Mouse (Mus musculus): Measurements from ENCODE around the gene Prss2. TPM values are rescaled to one million over a fixed set of nuclear protein-coding genes. Genes with fewer than 3 reads are reported as not detected.
A peak's percentile ranks its signal among the peaks of the same experiment; 100 is the strongest.
"Not testable (repeated sequence)": the region's sequence is repeated elsewhere in the genome, so short reads cannot be mapped to it uniquely, and the experiment has no call there.

The Prss2 gene
- polyA plus RNA-seq, 1 experiment from 2014 or later, result not detected

GRCm38 (mm10) chr6:41560273-41560672 is 38.7 kb downstream of the Prss2 start:
- no peak for ATAC-seq (ENCODE audit: low FRiP score, low TSS enrichment)
- 61% methylated on average over 2 of the region's 2 CpGs for WGBS
- Histone ChIP-seq H3K36me3 (ENCODE audit: control insufficient read depth, insufficient read depth, low read length) (no peaks in the 10 kb centered on the region), H3K27ac (replicated peaks; ENCODE audit: low read depth, low read length) (no peak overlapping the region), H3K4me1 (ENCODE audit: control insufficient read depth, insufficient read depth, low read length) (peaks cover 3% of the 10 kb centered on the region; the same call in 1 of the 2 replicates), H3K4me3 (replicated peaks; ENCODE audit: low read depth, low read length) (no peak overlapping the region), H3K4me2 (ENCODE audit: low read length) (no peak overlapping the region), H3K27me3 (ENCODE audit: control insufficient read depth, insufficient read depth, low read length) (no peaks in the 10 kb centered on the region), H3K9me3 (ENCODE audit: control insufficient read depth, low read length) (no peaks in the 10 kb centered on the region), H3K9ac (replicated peaks; ENCODE audit: low read length) (no peak overlapping the region)
- no peak for DNase-seq

- no peak overlapping the region for H3K27ac ChIP-seq (replicated peaks; ENCODE audit: low read depth, low read length)
- 83% methylated on average over 4 of the region's 4 CpGs for WGBS
- H3K9ac ChIP-seq (replicated peaks; ENCODE audit: low read length), result no peak overlapping the region
- no peaks in the 10 kb centered on the region for H3K27me3 ChIP-seq (ENCODE audit: control insufficient read depth, insufficient read depth, low read length)
- ATAC-seq (ENCODE audit: low FRiP score, low TSS enrichment) (no peak), DNase-seq (no peak)
- no peaks in the 10 kb centered on the region for H3K4me1 ChIP-seq (ENCODE audit: control insufficient read depth, insufficient read depth, low read length)
- peak overlapping the region; percentile 26 for H3K4me3 ChIP-seq (replicated peaks; ENCODE audit: low read depth, low read length)
- H3K4me2 ChIP-seq (ENCODE audit: low read length), result peak overlapping the region; percentile 48
- no peaks in the 10 kb centered on the region for H3K36me3 ChIP-seq (ENCODE audit: control insufficient read depth, insufficient read depth, low read length)
- H3K9me3 ChIP-seq (ENCODE audit: control insufficient read depth, low read length), result no peaks in the 10 kb centered on the region
Measured at GRCm38 (mm10) chr6:41562598-41562997, 41.0 kb downstream of the Prss2 start.

- ATAC-seq (ENCODE audit: low FRiP score, low TSS enrichment), result peak; percentile 55; the same call in 1 of the 2 replicates
- not testable (repeated sequence) for H3K9ac ChIP-seq (replicated peaks; ENCODE audit: low read length); H3K9me3 ChIP-seq (ENCODE audit: control insufficient read depth, low read length); H3K36me3 ChIP-seq (ENCODE audit: control insufficient read depth, insufficient read depth, low read length); H3K4me1 ChIP-seq (ENCODE audit: control insufficient read depth, insufficient read depth, low read length); H3K27ac ChIP-seq (replicated peaks; ENCODE audit: low read depth, low read length); H3K27me3 ChIP-seq (ENCODE audit: control insufficient read depth, insufficient read depth, low read length)
- WGBS, result 55% methylated on average over 4 of the region's 23 CpGs
- Histone ChIP-seq H3K4me3 (replicated peaks; ENCODE audit: low read depth, low read length) (peak overlapping the region; percentile 26), H3K4me2 (ENCODE audit: low read length) (peak overlapping the region; percentile 48)
- DNase-seq, result peak; percentile 59
Measured at GRCm38 (mm10) chr6:41563104-41563951, 41.7 kb downstream of the Prss2 start.

- Histone ChIP-seq H3K36me3 (ENCODE audit: control insufficient read depth, insufficient read depth, low read length) (no peaks in the 10 kb centered on the region), H3K4me2 (ENCODE audit: low read length) (no peak overlapping the region), H3K27ac (replicated peaks; ENCODE audit: low read depth, low read length) (no peak overlapping the region), H3K27me3 (ENCODE audit: control insufficient read depth, insufficient read depth, low read length) (no peaks in the 10 kb centered on the region), H3K9me3 (ENCODE audit: control insufficient read depth, low read length) (no peaks in the 10 kb centered on the region), H3K4me3 (replicated peaks; ENCODE audit: low read depth, low read length) (no peak overlapping the region), H3K9ac (replicated peaks; ENCODE audit: low read length) (no peak overlapping the region), H3K4me1 (ENCODE audit: control insufficient read depth, insufficient read depth, low read length) (no peaks in the 10 kb centered on the region)
- WGBS, result 30% methylated on average over 1 of the region's 1 CpGs
- ATAC-seq (ENCODE audit: low FRiP score, low TSS enrichment), result no peak
- no peak for DNase-seq
Measured at GRCm38 (mm10) chr6:41565261-41565660, 43.7 kb downstream of the Prss2 start.

GRCm38 (mm10) chr6:41566965-41567364 is 45.4 kb downstream of the Prss2 start:
- no peaks in the 10 kb centered on the region for H3K4me1 ChIP-seq (ENCODE audit: control insufficient read depth, insufficient read depth, low read length)
- ATAC-seq (ENCODE audit: low FRiP score, low TSS enrichment) (no peak), DNase-seq (no peak)
- H3K27ac ChIP-seq (replicated peaks; ENCODE audit: low read depth, low read length), result no peak overlapping the region
- no peak overlapping the region for H3K4me3 ChIP-seq (replicated peaks; ENCODE audit: low read depth, low read length)
- H3K27me3 ChIP-seq (ENCODE audit: control insufficient read depth, insufficient read depth, low read length), result no peaks in the 10 kb centered on the region
- H3K4me2 ChIP-seq (ENCODE audit: low read length), result no peak overlapping the region
- 92% methylated on average over 4 of the region's 4 CpGs for WGBS
- H3K36me3 ChIP-seq (ENCODE audit: control insufficient read depth, insufficient read depth, low read length), result no peaks in the 10 kb centered on the region
- H3K9ac ChIP-seq (replicated peaks; ENCODE audit: low read length), result no peak overlapping the region
- H3K9me3 ChIP-seq (ENCODE audit: control insufficient read depth, low read length), result no peaks in the 10 kb centered on the region

GRCm38 (mm10) chr6:41569078-41569477 is 47.5 kb downstream of the Prss2 start:
- Histone ChIP-seq H3K36me3 (ENCODE audit: control insufficient read depth, insufficient read depth, low read length) (no peaks in the 10 kb centered on the region), H3K4me1 (ENCODE audit: control insufficient read depth, insufficient read depth, low read length) (no peaks in the 10 kb centered on the region), H3K27me3 (ENCODE audit: control insufficient read depth, insufficient read depth, low read length) (no peaks in the 10 kb centered on the region), H3K4me3 (replicated peaks; ENCODE audit: low read depth, low read length) (no peak overlapping the region), H3K9ac (replicated peaks; ENCODE audit: low read length) (no peak overlapping the region), H3K27ac (replicated peaks; ENCODE audit: low read depth, low read length) (no peak overlapping the region), H3K4me2 (ENCODE audit: low read length) (no peak overlapping the region), H3K9me3 (ENCODE audit: control insufficient read depth, low read length) (no peaks in the 10 kb centered on the region)
- ATAC-seq (ENCODE audit: low FRiP score, low TSS enrichment) (no peak), DNase-seq (no peak)
- 81% methylated on average over 3 of the region's 3 CpGs for WGBS

Other genes with a start within 250 kb of the Prss2 start
- not detected in 2 replicates for gene Try4, start 219.5 kb upstream of the Prss2 start, polyA plus RNA-seq (2014; fragmentation: Nextera tagmentation; extraction: Ambion mirVana)
- gene Try5, start 204.9 kb upstream of the Prss2 start, polyA plus RNA-seq (2014; fragmentation: Nextera tagmentation; extraction: Ambion mirVana), result 0.64 TPM in 1 of 2 replicates, not detected in the other
- not detected in 2 replicates for gene Try10, start 167.7 kb upstream of the Prss2 start, polyA plus RNA-seq (2014; fragmentation: Nextera tagmentation; extraction: Ambion mirVana)
- not detected in 2 replicates for gene Prss3, start 144.1 kb upstream of the Prss2 start, polyA plus RNA-seq (2014; fragmentation: Nextera tagmentation; extraction: Ambion mirVana)
- not detected in 2 replicates for gene Gm5771, start 129.4 kb upstream of the Prss2 start, polyA plus RNA-seq (2014; fragmentation: Nextera tagmentation; extraction: Ambion mirVana)
- not detected in 2 replicates for gene Gm10334, start 75.6 kb upstream of the Prss2 start, polyA plus RNA-seq (2014; fragmentation: Nextera tagmentation; extraction: Ambion mirVana)
- not detected in 2 replicates for gene Prss1, start 62.9 kb upstream of the Prss2 start, polyA plus RNA-seq (2014; fragmentation: Nextera tagmentation; extraction: Ambion mirVana)
- gene Ephb6, start 83.7 kb downstream of the Prss2 start, polyA plus RNA-seq (2014; fragmentation: Nextera tagmentation; extraction: Ambion mirVana), result 36.3 and 38.5 TPM in 2 replicates
- gene Trpv6, start 114.6 kb downstream of the Prss2 start, polyA plus RNA-seq (2014; fragmentation: Nextera tagmentation; extraction: Ambion mirVana), result 1.2 and 1.7 TPM in 2 replicates
- gene Trpv5, start 159.0 kb downstream of the Prss2 start, polyA plus RNA-seq (2014; fragmentation: Nextera tagmentation; extraction: Ambion mirVana), result not detected in 2 replicates
- not detected in 2 replicates for gene Llcfc1, start 162.6 kb downstream of the Prss2 start, polyA plus RNA-seq (2014; fragmentation: Nextera tagmentation; extraction: Ambion mirVana)
- gene Kel, start 182.6 kb downstream of the Prss2 start, polyA plus RNA-seq (2014; fragmentation: Nextera tagmentation; extraction: Ambion mirVana), result 0.72 TPM in 1 of 2 replicates, not detected in the other

Measured in midbrain, embryonic 14.5 days (tissue).